Mouse (Mus musculus): ENCODE measurements around the gene Suclg1. TPM values are rescaled to one million over a fixed set of nuclear protein-coding genes. Genes with fewer than 3 reads are reported as not detected.

The Suclg1 gene
- polyA plus RNA-seq, 1 experiment = 127 TPM

DNA sequence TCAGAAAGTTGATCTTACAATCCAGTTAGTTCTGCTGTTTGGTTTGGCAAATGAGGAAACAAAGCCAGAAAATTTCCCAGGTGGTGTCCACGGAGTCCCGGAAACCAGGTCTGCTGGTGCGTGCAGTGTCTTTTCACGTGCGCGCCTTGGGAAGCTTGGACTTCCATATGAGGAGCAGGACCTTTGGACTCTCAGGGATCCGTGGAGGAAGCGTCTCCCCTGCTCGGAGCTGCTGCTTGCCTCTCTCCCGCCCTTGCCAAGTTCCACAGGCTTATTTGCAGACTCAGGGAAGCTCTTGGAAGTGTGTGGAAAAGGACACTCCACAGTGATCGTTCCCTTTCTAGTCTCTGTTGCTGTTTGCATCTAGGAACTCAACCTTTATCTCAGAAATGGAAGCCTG lies 3.2 kb downstream of the Suclg1 start:
- H3K27me3 ChIP-seq (ENCODE audit: control insufficient read depth, insufficient read depth, insufficient read length) = no peaks in the 10 kb centered on the region
- H3K79me2 ChIP-seq (ENCODE audit: control insufficient read depth, insufficient read depth) = peaks cover 71% of the 10 kb centered on the region
- no peak overlapping the region for H3K4me3 ChIP-seq (ENCODE audit: insufficient read depth, poor library complexity, severe bottlenecking)
- TF ChIP-seq CTCF (IDR thresholded peaks at IDR 0.05; ENCODE audit: control insufficient read depth, insufficient read depth, insufficient read length) (no peak), MYOG (IDR thresholded peaks at IDR 0.05; ENCODE audit: control insufficient read depth, extremely low read depth, insufficient read length) (no peak)
- no peak overlapping the region for H3ac ChIP-seq (ENCODE audit: control insufficient read depth, insufficient read length, low read depth)
- H3K79me3 ChIP-seq (ENCODE audit: low read depth) = peaks cover 54% of the 10 kb centered on the region
- peaks cover 2% of the 10 kb centered on the region for H3K36me3 ChIP-seq (ENCODE audit: control insufficient read depth, insufficient read depth)

DNA sequence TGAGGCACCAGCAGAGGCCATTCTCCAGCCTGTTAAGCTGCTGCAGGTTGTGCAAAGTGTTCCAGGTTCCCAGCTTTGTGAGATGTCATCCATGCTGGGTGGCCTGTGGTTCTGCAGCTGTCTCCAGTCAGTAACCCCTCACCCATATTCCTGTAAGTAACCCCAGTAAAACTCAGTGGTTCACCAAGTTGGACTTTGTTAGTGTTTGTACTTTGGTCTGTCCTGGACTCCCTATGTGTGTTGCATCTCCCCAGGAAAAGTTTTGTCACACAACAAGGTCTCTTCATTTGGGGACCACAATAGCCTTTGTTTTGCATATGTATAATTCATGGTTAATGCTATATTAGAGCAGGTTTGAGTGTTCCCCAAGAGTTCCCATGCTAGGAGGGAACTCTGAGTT lies 4.2 kb downstream of the Suclg1 start:
- H3K36me3 ChIP-seq (ENCODE audit: control insufficient read depth, insufficient read depth) = peaks cover 12% of the 10 kb centered on the region
- no peak overlapping the region for H3ac ChIP-seq (ENCODE audit: control insufficient read depth, insufficient read length, low read depth)
- H3K27me3 ChIP-seq (ENCODE audit: control insufficient read depth, insufficient read depth, insufficient read length) = no peaks in the 10 kb centered on the region
- H3K79me3 ChIP-seq (ENCODE audit: low read depth) = peaks cover 56% of the 10 kb centered on the region
- TF ChIP-seq CEBPB (IDR thresholded peaks at IDR 0.05; ENCODE audit: low read depth) = no peak
- no peak for TF ChIP-seq MAX (IDR thresholded peaks at IDR 0.05)
- TF ChIP-seq FOSL1 (IDR thresholded peaks at IDR 0.05; ENCODE audit: insufficient read depth, low read length, poor library complexity, severe bottlenecking) = no peak
- no peak for TF ChIP-seq MYOG (IDR thresholded peaks at IDR 0.05; ENCODE audit: control insufficient read depth, extremely low read depth, insufficient read length)
- no peak for TF ChIP-seq USF1 (IDR thresholded peaks at IDR 0.05; ENCODE audit: low read depth)
- no peak for TF ChIP-seq CTCF (IDR thresholded peaks at IDR 0.05; ENCODE audit: control insufficient read depth, insufficient read depth, insufficient read length)
- no peak for TF ChIP-seq MYOD1 (IDR thresholded peaks at IDR 0.05; ENCODE audit: control insufficient read depth, insufficient read length, low read depth)
- H3K4me3 ChIP-seq (ENCODE audit: insufficient read depth, poor library complexity, severe bottlenecking) = no peak overlapping the region
- peaks cover 75% of the 10 kb centered on the region for H3K79me2 ChIP-seq (ENCODE audit: control insufficient read depth, insufficient read depth)

DNA sequence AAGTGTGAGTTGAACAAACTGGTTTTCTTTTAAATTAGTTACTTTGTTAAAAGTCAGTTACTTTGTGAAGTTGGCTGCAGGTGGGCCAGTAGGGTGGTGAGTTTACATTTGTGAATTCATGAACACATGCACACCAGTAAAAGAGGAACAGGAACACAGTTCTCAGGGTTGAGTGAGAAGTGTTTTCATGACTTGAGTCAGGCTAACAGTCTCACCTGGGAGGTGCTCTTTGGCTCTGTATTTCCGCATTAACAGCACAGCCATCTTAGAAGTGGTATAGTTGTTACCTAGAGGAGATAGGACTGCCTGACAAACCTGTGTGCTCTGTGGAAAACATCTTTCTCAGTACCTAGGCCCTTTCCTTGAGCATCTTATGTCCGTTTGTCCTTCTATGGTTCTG lies 4.8 kb downstream of the Suclg1 start:
- no peaks in the 10 kb centered on the region for H3K27me3 ChIP-seq (ENCODE audit: control insufficient read depth, insufficient read depth, insufficient read length)
- no peak overlapping the region for H3ac ChIP-seq (ENCODE audit: control insufficient read depth, insufficient read length, low read depth)
- H3K79me3 ChIP-seq (ENCODE audit: low read depth) = peaks cover 56% of the 10 kb centered on the region
- H3K79me2 ChIP-seq (ENCODE audit: control insufficient read depth, insufficient read depth) = peaks cover 80% of the 10 kb centered on the region
- no peak overlapping the region for H3K4me3 ChIP-seq (ENCODE audit: insufficient read depth, poor library complexity, severe bottlenecking)
- TF ChIP-seq CTCF (IDR thresholded peaks at IDR 0.05; ENCODE audit: control insufficient read depth, insufficient read depth, insufficient read length) (no peak), USF1 (IDR thresholded peaks at IDR 0.05; ENCODE audit: low read depth) (no peak), MAX (IDR thresholded peaks at IDR 0.05) (no peak), CEBPB (IDR thresholded peaks at IDR 0.05; ENCODE audit: low read depth) (no peak), MYOG (IDR thresholded peaks at IDR 0.05; ENCODE audit: control insufficient read depth, extremely low read depth, insufficient read length) (no peak), MYOD1 (IDR thresholded peaks at IDR 0.05; ENCODE audit: control insufficient read depth, insufficient read length, low read depth) (no peak), FOSL1 (IDR thresholded peaks at IDR 0.05; ENCODE audit: insufficient read depth, low read length, poor library complexity, severe bottlenecking) (no peak)
- H3K36me3 ChIP-seq (ENCODE audit: control insufficient read depth, insufficient read depth) = peaks cover 17% of the 10 kb centered on the region

DNA sequence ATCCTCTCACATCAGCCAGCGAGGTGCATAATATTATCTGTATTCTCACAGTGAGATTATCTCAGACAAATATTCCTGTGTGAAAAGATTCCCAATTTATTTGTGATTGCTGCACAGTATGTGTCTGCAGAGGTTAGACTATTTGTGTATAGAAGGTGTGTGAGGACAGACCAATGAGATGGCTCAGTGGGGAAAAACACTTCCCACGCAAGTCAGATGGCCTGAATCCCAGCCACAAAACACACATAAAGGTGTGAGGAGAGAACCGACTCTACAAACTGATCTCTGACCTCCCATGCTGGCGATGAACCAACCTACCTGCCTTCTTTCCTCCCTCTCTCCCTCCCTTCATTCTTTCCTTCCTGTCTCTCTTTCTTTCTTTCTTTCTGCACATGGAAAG lies 5.4 kb downstream of the Suclg1 start:
- Histone ChIP-seq H3K79me3 (ENCODE audit: low read depth) (peaks cover 56% of the 10 kb centered on the region), H3ac (ENCODE audit: control insufficient read depth, insufficient read length, low read depth) (no peak overlapping the region), H3K27me3 (ENCODE audit: control insufficient read depth, insufficient read depth, insufficient read length) (no peaks in the 10 kb centered on the region), H3K36me3 (ENCODE audit: control insufficient read depth, insufficient read depth) (peaks cover 17% of the 10 kb centered on the region), H3K79me2 (ENCODE audit: control insufficient read depth, insufficient read depth) (peaks cover 78% of the 10 kb centered on the region), H3K4me3 (ENCODE audit: insufficient read depth, poor library complexity, severe bottlenecking) (no peak overlapping the region)
- TF ChIP-seq MYOD1 (IDR thresholded peaks at IDR 0.05; ENCODE audit: control insufficient read depth, insufficient read length, low read depth) (no peak), FOSL1 (IDR thresholded peaks at IDR 0.05; ENCODE audit: insufficient read depth, low read length, poor library complexity, severe bottlenecking) (no peak), USF1 (IDR thresholded peaks at IDR 0.05; ENCODE audit: low read depth) (no peak), CEBPB (IDR thresholded peaks at IDR 0.05; ENCODE audit: low read depth) (no peak), MAX (IDR thresholded peaks at IDR 0.05) (no peak), MYOG (IDR thresholded peaks at IDR 0.05; ENCODE audit: control insufficient read depth, extremely low read depth, insufficient read length) (no peak), CTCF (IDR thresholded peaks at IDR 0.05; ENCODE audit: control insufficient read depth, insufficient read depth, insufficient read length) (no peak)

DNA sequence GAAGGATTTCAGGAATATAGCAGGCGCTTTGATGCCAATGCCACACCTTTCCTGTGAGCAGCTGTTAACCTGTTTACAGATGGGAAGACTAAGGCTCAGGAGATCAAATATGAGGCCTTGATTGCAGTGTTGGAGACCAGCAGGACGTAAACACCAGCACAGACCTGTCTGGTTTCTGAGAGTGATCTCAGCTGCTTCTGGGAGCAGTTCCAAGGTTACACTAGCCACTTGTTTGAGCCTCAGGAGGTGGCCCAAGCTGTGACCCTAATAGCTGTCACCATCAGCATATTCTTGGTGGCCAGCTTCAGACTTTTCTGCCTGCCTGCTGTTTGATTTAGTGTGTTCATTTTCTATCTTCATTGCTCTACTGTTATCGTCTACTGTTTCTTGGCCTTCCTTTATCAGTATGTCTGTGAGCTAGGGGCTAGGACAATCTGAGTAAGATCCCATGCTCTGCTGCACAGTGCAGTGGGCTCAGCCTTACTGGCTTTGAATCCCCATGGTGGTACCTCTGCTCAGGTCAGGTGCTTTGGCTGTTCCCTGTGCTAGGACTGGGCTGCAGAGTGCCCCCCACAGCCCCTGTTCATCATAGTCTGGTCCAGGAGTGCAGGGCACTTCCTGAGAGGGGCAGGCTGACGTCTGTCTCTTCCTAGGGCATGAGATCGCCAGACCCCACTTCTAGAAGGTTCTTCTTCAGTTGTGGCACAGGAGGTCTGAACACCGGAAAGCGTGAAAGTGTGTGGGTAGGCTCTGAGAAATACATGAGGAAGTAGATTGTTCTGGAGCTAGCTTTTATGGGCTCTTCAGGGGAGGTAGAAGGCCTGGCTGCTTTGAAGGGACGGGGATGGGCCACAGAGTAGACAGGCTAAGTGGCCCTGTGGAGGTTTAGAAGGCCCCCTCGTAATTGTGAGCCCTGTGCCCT lies 6.4 kb downstream of the Suclg1 start:
- peaks cover 68% of the 10 kb centered on the region for H3K79me2 ChIP-seq (ENCODE audit: control insufficient read depth, insufficient read depth)
- H3K27me3 ChIP-seq (ENCODE audit: control insufficient read depth, insufficient read depth, insufficient read length) = no peaks in the 10 kb centered on the region
- TF ChIP-seq FOSL1 (IDR thresholded peaks at IDR 0.05; ENCODE audit: insufficient read depth, low read length, poor library complexity, severe bottlenecking) = no peak
- peaks cover 20% of the 10 kb centered on the region for H3K36me3 ChIP-seq (ENCODE audit: control insufficient read depth, insufficient read depth)
- peaks cover 49% of the 10 kb centered on the region for H3K79me3 ChIP-seq (ENCODE audit: low read depth)
- H3ac ChIP-seq (ENCODE audit: control insufficient read depth, insufficient read length, low read depth) = no peak overlapping the region
- H3K4me3 ChIP-seq (ENCODE audit: insufficient read depth, poor library complexity, severe bottlenecking) = no peak overlapping the region

DNA sequence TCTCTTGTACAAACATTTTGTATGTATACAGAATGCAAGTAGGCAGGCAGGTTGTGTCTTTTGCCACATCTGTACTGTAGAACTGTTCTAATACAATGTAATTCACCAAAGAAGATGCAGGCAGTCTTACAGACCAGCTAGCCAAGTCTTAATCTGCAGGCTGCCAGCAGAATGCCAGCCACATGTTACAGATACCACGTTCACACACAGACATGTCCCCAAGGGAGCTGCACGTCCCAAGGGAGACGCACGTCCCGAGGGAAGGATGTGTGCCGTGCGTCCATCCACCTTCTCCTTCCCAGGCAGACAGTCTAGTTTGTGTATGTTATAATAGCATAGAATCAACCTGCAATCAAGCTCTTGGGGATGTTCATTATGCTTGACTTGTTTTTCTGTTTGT lies 8.9 kb downstream of the Suclg1 start:
- peaks cover 31% of the 10 kb centered on the region for H3K79me3 ChIP-seq (ENCODE audit: low read depth)
- peaks cover 41% of the 10 kb centered on the region for H3K36me3 ChIP-seq (ENCODE audit: control insufficient read depth, insufficient read depth)
- no peaks in the 10 kb centered on the region for H3K27me3 ChIP-seq (ENCODE audit: control insufficient read depth, insufficient read depth, insufficient read length)
- TF ChIP-seq MYOG (IDR thresholded peaks at IDR 0.05; ENCODE audit: control insufficient read depth, extremely low read depth, insufficient read length) (no peak), CEBPB (IDR thresholded peaks at IDR 0.05; ENCODE audit: low read depth) (no peak), FOSL1 (IDR thresholded peaks at IDR 0.05; ENCODE audit: insufficient read depth, low read length, poor library complexity, severe bottlenecking) (no peak), MYOD1 (IDR thresholded peaks at IDR 0.05; ENCODE audit: control insufficient read depth, insufficient read length, low read depth) (no peak), USF1 (IDR thresholded peaks at IDR 0.05; ENCODE audit: low read depth) (no peak), MAX (IDR thresholded peaks at IDR 0.05) (no peak), CTCF (IDR thresholded peaks at IDR 0.05; ENCODE audit: control insufficient read depth, insufficient read depth, insufficient read length) (no peak)
- H3K79me2 ChIP-seq (ENCODE audit: control insufficient read depth, insufficient read depth) = peaks cover 43% of the 10 kb centered on the region
- H3ac ChIP-seq (ENCODE audit: control insufficient read depth, insufficient read length, low read depth) = no peak overlapping the region
- H3K4me3 ChIP-seq (ENCODE audit: insufficient read depth, poor library complexity, severe bottlenecking) = no peak overlapping the region
